In the genomic region with DNA sequence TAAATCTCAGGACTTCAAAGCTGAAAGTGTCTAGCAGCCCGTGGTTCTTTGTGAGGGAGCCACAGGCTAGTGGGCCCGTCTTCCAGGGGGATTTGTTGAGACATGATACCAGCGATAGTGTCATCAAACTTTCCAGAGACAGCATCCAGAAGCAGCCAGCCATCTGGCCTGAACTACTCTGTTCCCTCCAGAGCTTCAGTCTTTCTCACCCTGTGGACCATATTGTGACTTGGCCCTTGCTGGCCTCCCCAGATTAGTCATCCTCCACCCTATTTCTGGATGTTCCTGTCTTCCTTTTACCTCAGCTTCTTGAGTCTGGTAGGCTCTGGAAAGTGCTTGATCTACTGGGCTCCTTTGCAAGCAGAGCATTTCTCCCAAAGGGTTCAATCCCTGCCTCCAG, we compare ENCODE assay signal across 20 mouse cellular contexts.
DNase-seq lines count a peak whose midpoint lies in the region; ATAC-seq and TF ChIP-seq lines count a peak whose summit lies in the region.
"Had no signal": no experiment of that assay in that cellular context is flagged by ENCODE, and none has a peak within 500 bp of the region (broad histone marks: within the 10 kb centered on the region; RNA-seq: fewer than 3 reads in every experiment).

No protein-coding gene starts in this region.

- no peak for DNase-seq in frontal cortex, postnatal 14 days (ENCODE audit: low spot score in 2 of 2)
- peak; percentile 95 for DNase-seq in heart, adult 11 months
- no peak for DNase-seq in heart, adult 9 months (ENCODE audit: low spot score in 2 of 2)
- no peak for DNase-seq in left cerebral cortex, adult 2 months (ENCODE audit: extremely low spot score in 1 of 2, low spot score in 2 of 2)
- no peak for DNase-seq in left cerebral cortex, postnatal 14 days (ENCODE audit: low spot score in 2 of 2)
- DNase-seq: adrenal gland, adult 8-10 months; adrenal gland, postnatal 25 days; cerebellum, adult 18-20 months; cerebellum, adult 9-10 months; cerebellum, postnatal 14 days; forebrain, postnatal 0 days; heart, postnatal 14 days; kidney, adult 2 months had no signal

- H3K4me3 ChIP-seq in left cerebral cortex, adult 2 months: no peak overlapping the region
- H3K4me3 ChIP-seq: heart, embryonic 13.5 days; hindbrain, embryonic 12.5 days; hindbrain, embryonic 15.5 days had no signal

- TF ChIP-seq CTCF in left cerebral cortex, adult 2 months (IDR thresholded peaks at IDR 0.05): no peak

- intact Hi-C loops in left cerebral cortex, adult 2 months (cut with DNase I): no loop called here
- intact Hi-C loops in left cerebral cortex, postnatal 14 days (cut with DNase I): loop anchor here (10.0 kb wide), 1 partner anchor 332 kb away; a partner anchor contains a TSS

- H3K27ac ChIP-seq in left cerebral cortex, adult 2 months: 0 out of 2 replicates have a peak overlapping the region, but pooled peaks have one; percentile 20
- H3K27ac ChIP-seq: heart, embryonic 13.5 days; hindbrain, embryonic 12.5 days; hindbrain, embryonic 15.5 days had no signal

- ATAC-seq in frontal cortex, adult (ENCODE audit: low TSS enrichment): peak; percentile 41
- ATAC-seq: activated CD4-positive, CD25-positive, alpha-beta regulatory T cell, adult 4 months; forebrain, embryonic 14.5 days; forebrain, postnatal 0 days; intestine, postnatal 0 days had no signal
